ENCODE assay signal across 35 mouse cellular contexts in genomic region chr2:180367350-180367749, GRCm38 (mm10). TPM values are rescaled to one million over a fixed set of nuclear protein-coding genes. Genes with fewer than 3 reads are reported as not detected.
"Had no signal": no experiment of that assay in that cellular context is flagged by ENCODE, and none has a peak within 500 bp of the region (broad histone marks: within the 10 kb centered on the region; RNA-seq: fewer than 3 reads in every experiment).

No protein-coding gene starts in this region.

- ATAC-seq: forebrain, embryonic 13.5 days; forebrain, embryonic 14.5 days; forebrain, embryonic 15.5 days; forebrain, embryonic 16.5 days; forebrain, postnatal 0 days had no signal

- DNase-seq: cerebellum, adult 18-20 months; cerebellum, adult 2 months; cerebellum, adult 8-10 months; cerebellum, adult 9-10 months; cerebellum, adult 9-11 months; cerebellum, postnatal 10 days; cerebellum, postnatal 14 days; cerebellum, postnatal 25 days; cerebellum, postnatal 36 days; embryo, embryonic 11 days; forebrain, postnatal 0 days; gastrocnemius, postnatal 10 days; gastrocnemius, postnatal 14 days; gastrocnemius, postnatal 36 days; heart, adult 11 months; heart, adult 18-20 months; heart, adult 2 months had no signal

- H3K27ac ChIP-seq: embryonic facial prominence, embryonic 10.5 days; embryonic facial prominence, embryonic 12.5 days; embryonic facial prominence, embryonic 13.5 days; embryonic facial prominence, embryonic 15.5 days; forebrain, embryonic 10.5 days; forebrain, embryonic 12.5 days; forebrain, embryonic 13.5 days; forebrain, embryonic 15.5 days; heart, adult 2 months had no signal

- H3K4me2 ChIP-seq: embryonic facial prominence, embryonic 12.5 days; embryonic facial prominence, embryonic 13.5 days; embryonic facial prominence, embryonic 15.5 days; forebrain, embryonic 12.5 days; forebrain, embryonic 13.5 days; forebrain, embryonic 15.5 days had no signal

- H3K4me3 ChIP-seq: embryonic facial prominence, embryonic 10.5 days; embryonic facial prominence, embryonic 12.5 days; embryonic facial prominence, embryonic 13.5 days; embryonic facial prominence, embryonic 15.5 days; erythroblast, embryonic 14.5 days; forebrain, embryonic 10.5 days; forebrain, embryonic 12.5 days; forebrain, embryonic 13.5 days; forebrain, embryonic 15.5 days; heart, adult 2 months had no signal

- H3K36me3 ChIP-seq: embryonic facial prominence, embryonic 10.5 days; embryonic facial prominence, embryonic 12.5 days; embryonic facial prominence, embryonic 13.5 days; embryonic facial prominence, embryonic 15.5 days; forebrain, embryonic 10.5 days; forebrain, embryonic 12.5 days; forebrain, embryonic 15.5 days had no signal

- H3K4me1 ChIP-seq: embryonic facial prominence, embryonic 10.5 days; embryonic facial prominence, embryonic 12.5 days; embryonic facial prominence, embryonic 13.5 days; embryonic facial prominence, embryonic 15.5 days; forebrain, embryonic 10.5 days; forebrain, embryonic 12.5 days; forebrain, embryonic 13.5 days; forebrain, embryonic 15.5 days had no signal

- H3K27me3 ChIP-seq: embryonic facial prominence, embryonic 12.5 days; embryonic facial prominence, embryonic 13.5 days; embryonic facial prominence, embryonic 15.5 days; forebrain, embryonic 12.5 days; forebrain, embryonic 15.5 days had no signal

- H3K9ac ChIP-seq: embryonic facial prominence, embryonic 12.5 days; embryonic facial prominence, embryonic 13.5 days; embryonic facial prominence, embryonic 15.5 days; forebrain, embryonic 12.5 days; forebrain, embryonic 13.5 days; forebrain, embryonic 15.5 days; forebrain, postnatal 0 days had no signal

- H3K9me3 ChIP-seq: embryonic facial prominence, embryonic 10.5 days; embryonic facial prominence, embryonic 12.5 days; embryonic facial prominence, embryonic 13.5 days; embryonic facial prominence, embryonic 15.5 days; forebrain, embryonic 10.5 days; forebrain, embryonic 12.5 days; forebrain, embryonic 13.5 days; forebrain, embryonic 15.5 days had no signal

RNA-seq across cellular contexts. Expression of gene Gata5, which starts 32.9 kb away (rescaled TPM):
- total RNA-seq: common myeloid progenitor, adult 5-6 weeks; forebrain, postnatal 0 days; gastrocnemius, adult 18-20 months; gastrocnemius, adult 8-10 months; gastrocnemius, postnatal 10 days; gastrocnemius, postnatal 14 days; gastrocnemius, postnatal 36 days; granulocyte monocyte progenitor cell, adult 5-6 weeks had no signal
- polyA plus RNA-seq: cerebellum, adult 2 months; cortical plate, adult 2 months; embryonic facial prominence, embryonic 13.5 days; embryonic facial prominence, embryonic 14.5 days; embryonic facial prominence, embryonic 15.5 days; erythroblast, embryonic 14.5 days; forebrain, embryonic 10.5 days; forebrain, embryonic 12.5 days; forebrain, embryonic 13.5 days; forebrain, embryonic 14.5 days; forebrain, embryonic 15.5 days; forebrain, embryonic 16.5 days; forebrain, postnatal 0 days; frontal cortex, adult 2 months had no signal
